Mouse (Mus musculus): Measurements from ENCODE around the gene Kcna1.

GRCm38 (mm10) chr6:126643341-126644055 is 2.7 kb downstream of the Kcna1 start:
- no peak for TF ChIP-seq CTCF (IDR thresholded peaks at IDR 0.05; ENCODE audit: low read depth, low read length)
- TF ChIP-seq POLR2A (IDR thresholded peaks at IDR 0.05; ENCODE audit: insufficient read depth, low read length): no peak
- no peak for TF ChIP-seq EP300 (IDR thresholded peaks at IDR 0.05; ENCODE audit: insufficient read depth, low read depth, low read length)
